Mouse (Mus musculus): ENCODE data around the gene Ugt1a6a.

Ugt1a6a gene

DNA sequence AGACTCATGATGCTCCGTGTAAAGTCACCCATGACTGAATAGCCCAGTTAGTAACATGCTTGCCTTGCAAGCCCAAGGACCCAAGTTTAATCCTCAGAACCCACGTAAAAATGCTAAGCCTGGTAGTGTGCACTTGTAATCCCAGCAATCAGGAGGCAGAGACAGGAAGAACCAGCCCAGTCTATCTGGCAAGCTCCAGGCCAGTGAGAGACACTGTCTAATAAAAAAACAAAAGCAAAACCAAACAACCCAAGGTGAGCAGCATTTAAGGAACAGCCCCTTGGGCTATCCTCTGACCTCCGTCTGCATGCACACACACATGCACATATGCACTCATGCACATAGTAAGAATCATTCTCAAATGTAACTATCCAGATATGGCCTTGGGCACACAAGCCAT is 95.0 kb downstream of the Ugt1a6a start:
- DNase-seq (ENCODE audit: low spot score in 2 of 2) = no peak

DNA sequence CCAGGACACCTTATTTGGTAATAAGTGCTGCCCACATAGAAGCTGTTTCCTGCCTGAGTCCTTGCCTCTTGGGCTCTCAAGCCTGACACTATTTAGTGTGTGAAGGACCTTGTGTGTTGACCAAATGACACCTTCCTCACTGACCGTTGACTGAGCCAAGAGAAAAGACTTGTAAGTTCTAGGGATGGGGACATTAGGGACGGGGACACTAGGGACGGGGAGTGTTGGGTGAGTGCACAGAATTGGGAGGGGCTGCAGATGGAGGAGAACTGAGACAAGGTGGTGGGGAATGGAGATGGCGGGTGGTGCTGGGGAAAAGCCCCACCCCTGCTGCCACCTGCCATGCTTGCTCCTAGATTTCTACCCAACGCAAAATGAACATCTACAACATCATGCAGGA is 95.4 kb downstream of the Ugt1a6a start:
- no peak for DNase-seq (ENCODE audit: low spot score in 2 of 2)

DNA sequence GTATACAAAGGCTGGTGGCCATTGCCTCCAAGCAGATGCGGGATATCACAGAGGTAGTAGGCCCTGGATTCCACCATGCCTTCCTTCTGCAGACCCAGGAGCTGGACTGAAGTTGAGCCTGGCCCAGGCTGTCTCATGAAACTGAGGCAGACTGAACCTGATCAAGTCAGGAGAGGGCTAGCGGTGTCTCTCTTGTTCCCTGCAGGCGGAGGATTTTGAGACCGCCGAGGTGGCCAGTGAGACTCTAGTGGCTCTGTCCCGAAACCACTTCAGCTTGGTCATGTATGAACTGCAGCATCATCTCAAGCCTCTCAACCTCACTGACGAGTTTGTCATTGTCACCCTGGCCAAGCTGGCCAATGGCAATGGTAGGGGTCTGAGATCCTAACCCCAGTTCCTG is 95.8 kb downstream of the Ugt1a6a start:
- no peak for DNase-seq (ENCODE audit: low spot score in 2 of 2)

- DNase-seq (ENCODE audit: low spot score in 2 of 2) = no peak
Measured at GRCm38 (mm10) chr1:88230981-88231802, 96.6 kb downstream of the Ugt1a6a start.

DNA sequence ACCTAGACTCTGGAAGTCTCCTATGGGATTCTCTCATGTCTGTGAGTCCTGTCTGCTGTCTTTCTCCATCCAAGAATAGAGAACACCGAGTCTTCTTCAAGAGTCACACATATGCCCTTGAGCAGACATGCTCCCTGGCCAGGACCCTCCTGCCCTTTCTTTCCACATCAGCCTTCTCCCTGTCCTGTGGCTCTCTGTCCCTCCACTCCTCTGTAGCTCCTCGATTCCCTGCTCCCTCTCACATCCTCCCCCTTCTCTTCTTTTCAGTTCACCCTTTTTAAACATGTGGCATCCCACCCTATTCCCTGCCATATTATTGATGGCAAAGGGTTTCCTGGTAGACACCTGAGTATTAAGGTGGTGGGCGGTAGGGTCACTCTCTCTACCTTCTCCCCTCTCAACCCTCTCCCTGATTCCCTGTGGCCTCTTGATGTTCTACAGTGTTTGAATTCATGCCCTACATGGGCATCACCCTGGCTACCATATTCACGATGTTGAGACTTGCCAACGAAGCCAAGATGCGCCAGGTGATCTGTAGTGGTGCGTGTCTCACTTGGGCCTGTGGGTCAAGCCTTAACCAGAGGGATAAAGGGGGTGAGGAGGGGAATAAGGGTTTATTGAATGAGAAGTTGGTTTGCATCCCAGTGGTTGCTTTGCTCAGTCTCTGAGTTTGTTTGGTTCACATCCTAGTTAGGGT is 97.3 kb downstream of the Ugt1a6a start:
- no peak for DNase-seq (ENCODE audit: low spot score in 2 of 2)

- DNase-seq (ENCODE audit: low spot score in 2 of 2) = no peak
Measured at GRCm38 (mm10) chr1:88232664-88233380, 98.2 kb downstream of the Ugt1a6a start.

DNA sequence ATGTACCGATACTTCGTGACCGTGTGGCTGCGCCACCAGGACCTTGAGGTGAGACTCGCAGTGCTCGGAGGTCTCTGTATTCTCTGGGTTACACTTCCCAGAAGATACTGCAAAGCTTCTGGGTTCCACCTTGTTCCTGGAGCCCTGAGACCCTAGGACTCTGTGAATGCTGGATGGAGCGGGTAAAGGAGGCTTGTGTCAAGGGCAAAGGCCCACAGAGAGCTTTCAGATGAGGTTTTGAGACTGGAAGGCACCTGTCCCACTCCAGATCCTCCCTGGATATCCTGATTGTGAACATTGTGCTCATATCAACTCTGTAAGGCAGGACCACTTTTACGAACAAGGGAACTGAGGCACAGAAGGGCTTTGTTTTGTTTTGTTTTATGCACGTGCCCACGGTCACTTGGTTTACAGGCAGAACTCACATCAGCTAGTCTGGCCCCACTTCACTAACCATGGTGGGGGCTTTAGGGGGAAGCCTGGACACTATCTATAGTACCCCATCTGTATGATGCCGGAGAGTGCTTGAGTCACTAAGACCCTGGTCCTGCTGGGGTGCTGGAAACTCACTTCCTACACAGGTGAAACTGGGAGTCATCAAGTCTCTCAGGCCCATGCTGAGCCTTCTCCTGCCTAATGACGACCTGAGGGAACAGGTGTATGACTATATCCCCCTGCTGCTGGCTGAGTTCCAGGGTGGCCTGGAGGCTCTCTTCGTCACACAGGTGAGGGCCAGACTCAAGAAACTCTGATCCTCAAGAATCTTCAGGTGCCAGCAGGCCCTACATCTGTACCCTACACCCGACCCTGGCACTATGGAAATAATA is 99.0 kb downstream of the Ugt1a6a start:
- DNase-seq (ENCODE audit: low spot score in 2 of 2) = no peak

DNA sequence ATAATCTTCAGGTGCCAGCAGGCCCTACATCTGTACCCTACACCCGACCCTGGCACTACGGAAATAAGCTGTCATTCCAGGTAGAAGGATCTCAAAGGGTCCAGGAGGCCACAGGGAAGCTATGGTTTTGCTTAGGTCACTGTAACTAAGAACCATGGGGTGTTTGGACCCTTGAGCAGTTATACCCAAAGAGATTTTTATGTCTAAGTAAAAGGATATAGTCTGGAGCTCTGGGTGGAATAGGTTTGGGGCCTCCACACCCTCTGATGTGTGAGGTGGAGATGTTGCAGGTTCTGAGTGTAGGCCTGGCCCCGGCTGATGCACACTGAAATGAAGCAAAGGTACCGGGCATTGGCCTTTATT is 99.6 kb downstream of the Ugt1a6a start:
- no peak for DNase-seq (ENCODE audit: low spot score in 2 of 2)

DNA sequence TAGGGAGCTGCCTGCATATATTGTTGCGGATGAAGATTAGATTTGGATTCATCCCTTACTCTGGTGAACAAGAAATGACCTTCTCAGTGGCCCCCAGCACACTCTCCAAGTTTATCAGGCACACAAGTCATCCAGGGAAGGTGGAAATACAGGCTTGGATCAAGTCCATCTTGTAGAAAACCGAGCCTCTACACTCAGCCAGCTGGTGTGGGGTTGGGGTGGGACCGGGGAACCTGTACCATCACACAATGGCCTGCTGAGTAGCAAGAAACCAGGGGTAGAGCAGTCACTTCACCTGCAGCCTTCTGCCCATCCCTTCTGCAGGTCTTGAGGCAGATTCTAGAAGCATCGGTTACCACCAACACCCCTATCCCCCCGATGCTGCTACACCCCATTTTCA is 100.0 kb downstream of the Ugt1a6a start:
- DNase-seq (ENCODE audit: low spot score in 2 of 2) = no peak

- DNase-seq (ENCODE audit: low spot score in 2 of 2) = no peak
Measured at GRCm38 (mm10) chr1:88235046-88235893, 100.7 kb downstream of the Ugt1a6a start.

DNA sequence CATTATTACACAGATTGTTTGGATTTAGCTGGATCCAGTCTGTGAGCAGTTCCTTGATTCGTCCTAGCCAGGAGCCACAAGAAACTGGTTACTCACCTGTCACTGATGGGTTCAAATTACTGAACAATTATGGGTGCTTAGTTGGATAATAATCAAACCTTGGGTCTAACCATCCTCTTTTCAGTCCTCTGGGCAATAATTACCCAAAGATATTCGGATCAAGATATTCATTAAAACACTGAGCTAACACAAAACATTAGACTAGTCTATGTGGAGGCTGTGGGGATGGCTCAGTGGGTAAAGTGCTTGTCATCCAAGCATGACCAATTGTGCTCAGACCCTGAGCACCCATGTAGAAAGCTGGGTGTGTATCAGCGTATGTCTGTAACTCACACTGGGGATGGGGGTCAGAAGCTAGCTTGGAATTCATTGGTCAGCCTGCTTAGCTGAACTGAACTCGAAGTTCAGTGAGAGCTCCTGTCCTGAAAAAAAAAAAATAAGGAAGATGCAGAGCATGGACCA is 101.3 kb downstream of the Ugt1a6a start:
- no peak for DNase-seq (ENCODE audit: low spot score in 2 of 2)

GRCm38 (mm10) chr1:88237311-88237710 is 102.7 kb downstream of the Ugt1a6a start:
- DNase-seq (ENCODE audit: low spot score in 2 of 2) = no peak

GRCm38 (mm10) chr1:88238771-88239170 is 104.2 kb downstream of the Ugt1a6a start:
- DNase-seq (ENCODE audit: low spot score in 2 of 2) = no peak

DNA sequence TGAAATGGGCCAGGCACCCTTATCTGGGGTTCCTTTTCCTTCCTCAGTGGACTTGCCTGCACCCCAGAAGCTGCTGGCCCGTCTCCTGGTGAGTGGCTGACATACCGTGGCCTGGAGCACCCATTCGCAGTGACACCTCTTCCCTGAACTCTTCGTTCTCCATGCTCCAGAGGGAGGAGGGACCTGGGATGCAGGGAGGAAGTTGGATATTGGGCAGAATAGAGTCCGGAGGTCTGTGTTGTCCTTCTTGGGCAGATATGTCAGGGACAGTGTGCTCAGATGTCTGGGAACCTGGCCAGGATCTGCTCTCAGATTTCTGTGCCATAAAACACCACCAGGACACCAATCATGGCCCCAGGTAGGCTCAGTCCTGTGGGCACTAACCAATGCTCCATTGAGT is 105.5 kb downstream of the Ugt1a6a start:
- DNase-seq (ENCODE audit: low spot score in 2 of 2) = no peak

DNA sequence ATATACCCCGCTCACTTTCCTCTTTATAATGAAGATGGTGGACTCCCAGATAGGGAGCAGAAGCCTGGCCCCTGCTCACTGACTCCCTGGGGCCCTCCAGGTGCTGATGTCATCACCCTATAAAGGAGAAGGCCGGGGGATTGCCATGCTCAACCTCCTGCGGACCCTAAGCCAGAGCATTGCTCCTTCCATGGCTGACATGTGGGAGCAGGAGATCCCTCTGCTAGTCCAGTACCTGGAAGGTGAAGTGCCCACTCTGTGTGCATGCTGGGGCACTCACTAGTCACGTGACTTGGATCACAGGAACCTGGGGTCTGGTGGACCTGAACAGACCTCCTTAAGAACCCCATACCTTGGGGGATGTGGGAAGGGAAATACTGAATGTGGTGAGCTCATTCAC is 106.0 kb downstream of the Ugt1a6a start:
- no peak for DNase-seq (ENCODE audit: low spot score in 2 of 2)

GRCm38 (mm10) chr1:88243861-88244260 is 109.3 kb downstream of the Ugt1a6a start:
- DNase-seq (ENCODE audit: low spot score in 2 of 2) = no peak

DNA sequence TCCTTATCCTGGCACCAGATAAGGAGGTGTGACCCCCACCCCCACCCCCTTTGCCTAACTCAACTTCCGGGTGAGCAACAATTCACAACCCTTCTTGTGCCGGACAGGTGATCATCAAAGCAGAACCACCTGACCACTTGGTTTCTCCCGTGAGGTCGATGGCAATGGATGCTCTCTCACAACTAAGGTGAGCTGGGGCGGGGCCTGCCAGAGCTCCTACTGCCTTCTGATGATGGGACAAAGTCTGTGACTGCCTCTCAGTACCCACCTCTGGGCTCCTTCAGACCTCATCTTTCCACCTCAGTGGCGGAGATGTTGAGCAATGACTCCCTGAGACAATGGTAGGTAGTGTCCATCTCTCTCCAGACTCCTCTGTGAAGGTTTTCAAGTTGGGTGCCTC is 111.3 kb downstream of the Ugt1a6a start:
- no peak for DNase-seq (ENCODE audit: low spot score in 2 of 2)

DNA sequence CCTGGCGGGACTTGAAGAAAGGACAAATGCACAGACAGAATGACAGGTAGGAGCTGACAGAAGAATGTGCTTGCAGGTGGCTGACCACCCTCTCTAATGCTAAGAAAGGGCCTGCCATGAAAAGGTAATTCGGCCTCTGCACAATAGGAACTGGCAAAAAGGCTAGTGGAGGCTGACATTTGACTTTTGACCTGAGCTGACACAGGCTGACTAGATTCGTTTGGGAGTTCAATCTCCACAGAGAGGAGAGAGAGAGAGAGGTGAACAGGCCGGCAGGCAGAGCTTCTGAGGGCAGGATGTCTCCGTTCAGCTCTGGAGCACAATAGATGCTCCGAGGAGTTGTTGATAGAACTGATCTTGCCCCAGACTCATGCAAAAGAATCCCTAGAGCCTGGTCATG is 111.8 kb downstream of the Ugt1a6a start:
- no peak for DNase-seq (ENCODE audit: low spot score in 2 of 2)

- DNase-seq (ENCODE audit: low spot score in 2 of 2) = no peak
Measured at GRCm38 (mm10) chr1:88247660-88248059, 113.1 kb downstream of the Ugt1a6a start.

DNA sequence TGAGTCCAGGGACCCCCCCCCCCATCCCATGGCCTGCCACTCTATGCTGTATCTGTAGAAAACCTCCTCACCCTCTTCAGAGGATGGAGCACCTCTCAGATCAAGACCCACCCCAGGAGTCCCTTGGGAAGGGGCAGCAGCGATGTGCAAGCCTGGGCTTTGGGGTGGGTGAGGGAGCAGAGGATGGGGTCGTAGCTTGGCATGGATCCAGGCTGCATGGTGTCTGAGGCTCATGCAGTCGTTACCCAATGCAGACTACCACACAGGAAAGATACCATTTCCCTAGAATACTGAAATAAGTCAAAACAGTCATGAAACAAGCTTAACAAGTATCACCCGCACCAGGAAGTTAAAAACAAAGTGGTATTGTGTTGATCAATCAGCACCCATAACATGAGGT is 114.0 kb downstream of the Ugt1a6a start:
- DNase-seq (ENCODE audit: low spot score in 2 of 2) = no peak

DNA sequence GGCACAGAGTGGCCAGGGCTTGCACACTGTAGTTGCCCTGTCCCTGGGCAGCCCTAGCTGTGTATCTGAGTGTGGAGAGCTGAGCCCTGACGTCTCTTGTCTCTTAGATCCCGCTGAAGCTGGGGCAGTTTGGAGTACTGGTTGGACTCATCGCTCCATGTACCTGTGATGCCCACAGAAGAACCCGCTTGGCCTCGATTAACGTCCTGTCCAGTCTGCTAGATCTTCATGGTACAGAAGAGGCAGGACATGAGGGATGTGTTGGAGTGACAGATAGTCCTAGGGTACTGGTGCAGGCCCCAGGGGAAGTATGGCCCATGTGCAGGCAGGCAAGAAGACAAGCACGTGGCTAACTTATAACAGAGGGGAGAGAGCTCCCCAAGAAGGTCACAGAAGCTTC is 115.0 kb downstream of the Ugt1a6a start:
- no peak for DNase-seq (ENCODE audit: low spot score in 2 of 2)

Measured in frontal cortex, postnatal 36 days (tissue).